Mouse (Mus musculus) embryonic facial prominence, embryonic 11.5 days (tissue): ENCODE data around the gene Polg. TPM values are rescaled to one million over a fixed set of nuclear protein-coding genes. Genes with fewer than 3 reads are reported as not detected.

Experiments used
- ATAC-seq: fragments of 200-750 bp; cut with Nextera tagmentation; replicated peaks from 2 replicates; pipeline ENCODE4 v1.8.0; 2017; ENCODE audit warnings: low read depth; ENCODE audit not compliant: insufficient number of reproducible peaks, low FRiP score, low TSS enrichment
- DNase-seq: peaks from one replicate; pipeline ENCODE4 v3.0.0-alpha.2; 2015; ENCODE audit warnings: low spot score
- H3K27ac ChIP-seq: fragments of 300-500 bp; sonication (generic); replicated peaks from 2 replicates; pipeline ENCODE4 v1.5.1; 2014; ENCODE audit warnings: mild to moderate bottlenecking, low read depth, low read length, control low read depth
- H3K27me3 ChIP-seq: fragments of 300-500 bp; sonication (generic); 2 replicates; pipeline ENCODE4 v1.6.1; 2014; ENCODE audit warnings: mild to moderate bottlenecking, low read length, moderate library complexity, mixed read lengths; ENCODE audit not compliant: control insufficient read depth, insufficient read depth
- H3K36me3 ChIP-seq: fragments of 300-500 bp; sonication (generic); replicated peaks from 2 replicates; pipeline ENCODE4 v1.6.1; 2014; ENCODE audit warnings: low read depth, mild to moderate bottlenecking, low read length, moderate library complexity, mixed read lengths; ENCODE audit not compliant: control insufficient read depth, insufficient read depth
- H3K4me1 ChIP-seq: fragments of 300-500 bp; sonication (generic); 2 replicates; pipeline ENCODE4 v1.6.1; 2014; ENCODE audit warnings: low read length, mixed read lengths; ENCODE audit not compliant: control insufficient read depth, insufficient read depth
- H3K4me2 ChIP-seq: fragments of 300-500 bp; sonication (generic); 2 replicates; pipeline ENCODE4 v1.6.1; 2014; ENCODE audit warnings: low read depth, mild to moderate bottlenecking, control low read depth, low read length, moderate library complexity
- H3K4me3 ChIP-seq: fragments of 300-500 bp; sonication (generic); 2 replicates; pipeline ENCODE4 v1.5.1; 2014; ENCODE audit warnings: low read depth, low read length, control low read depth
- H3K9ac ChIP-seq: fragments of 300-500 bp; sonication (generic); replicated peaks from 2 replicates; pipeline ENCODE4 v1.6.1; 2014; ENCODE audit warnings: mild to moderate bottlenecking, control low read depth, low read length
- H3K9me3 ChIP-seq: fragments of 300-500 bp; sonication (generic); replicated peaks from 2 replicates; pipeline ENCODE4 v1.6.1; 2016; ENCODE audit warnings: mild to moderate bottlenecking, low read length, inconsistent platforms, mixed read lengths; ENCODE audit not compliant: control insufficient read depth
- WGBS: fragments of 180-500 bp; shearing (Covaris S2); extraction: QIAGEN DNeasy Blood & Tissue Kit; methylation state at CpG from one replicate; pipeline ENCODE4 v1.1.7; 2014; 5-methylcytosine and 5-hydroxymethylcytosine counted together
- polyA plus RNA-seq: library from polyadenylated mRNA; unstranded; fragments of >200 nt; fragmentation: Nextera tagmentation; extraction: Ambion mirVana; gene quantifications from 2 replicates; pipeline ENCODE4 v1.2.1, GENCODE M21; 2014

The Polg gene
- polyA plus RNA-seq, 1 experiment from 2014 or later: 21.3 TPM

DNA sequence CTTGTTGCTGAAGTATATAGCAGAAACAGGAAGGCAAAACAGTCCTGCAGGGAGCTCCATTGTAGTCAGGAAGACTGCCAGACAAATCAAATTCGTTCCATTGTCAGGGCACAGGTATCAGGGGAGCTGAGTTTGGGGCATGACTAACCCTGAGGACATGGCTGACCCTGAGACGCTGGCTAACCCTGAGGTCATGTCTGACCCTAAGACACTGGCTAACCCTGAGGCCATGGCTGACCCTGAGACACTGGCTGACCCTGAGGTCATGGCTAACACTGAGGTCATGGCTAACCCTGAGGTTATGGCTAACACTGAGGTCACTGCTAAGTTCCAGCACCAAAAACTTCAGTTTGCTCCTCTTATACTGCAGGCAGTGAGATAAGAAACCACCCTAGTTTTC is 26.1 kb downstream of the Polg start:
- Histone ChIP-seq H3K36me3 (peaks cover 3% of the 10 kb centered on the region; the same call in 1 of the 2 replicates), H3K9me3 (no peaks in the 10 kb centered on the region)
- WGBS: 54% methylated on average over 2 of the region's 2 CpGs

DNA sequence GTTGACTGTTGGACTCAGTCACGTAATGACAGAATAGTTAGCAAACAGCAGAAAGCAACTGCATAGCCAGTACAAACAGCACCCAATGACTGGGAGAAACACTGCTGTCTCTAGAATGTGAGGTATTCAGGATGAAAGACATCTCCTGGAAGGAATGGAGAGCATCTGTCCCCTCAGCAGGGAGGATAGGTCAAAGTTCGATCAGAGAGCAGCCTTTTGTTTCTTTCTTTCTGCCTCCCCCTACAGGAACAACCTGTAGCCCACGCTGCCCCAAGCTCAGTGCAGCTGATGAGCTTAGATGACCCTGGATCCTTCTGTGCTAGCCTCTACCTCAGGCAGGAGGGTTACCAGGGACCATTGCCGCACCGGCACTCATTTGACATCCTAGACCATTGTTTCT is 37.9 kb downstream of the Polg start:
- H3K27me3 ChIP-seq: no peaks in the 10 kb centered on the region
- no peaks in the 10 kb centered on the region for H3K4me1 ChIP-seq
- WGBS: 61% methylated on average over 5 of the region's 5 CpGs
- DNase-seq (no peak), ATAC-seq (no peak)
- H3K27ac ChIP-seq: no peak overlapping the region
- no peak overlapping the region for H3K4me2 ChIP-seq
- no peaks in the 10 kb centered on the region for H3K9me3 ChIP-seq
- H3K9ac ChIP-seq: peak overlapping the region; percentile 15; the same call in 1 of the 2 replicates
- H3K4me3 ChIP-seq: no peak overlapping the region
- no peaks in the 10 kb centered on the region for H3K36me3 ChIP-seq

More for the DNA sequence above, 26.1 kb downstream of the Polg start:
- Histone ChIP-seq H3K27me3 (no peaks in the 10 kb centered on the region), H3K4me1 (no peaks in the 10 kb centered on the region), H3K9ac (no peak overlapping the region), H3K4me3 (no peak overlapping the region), H3K4me2 (no peak overlapping the region), H3K27ac (no peak overlapping the region)
- no peak for DNase-seq
- ATAC-seq: no peak

DNA sequence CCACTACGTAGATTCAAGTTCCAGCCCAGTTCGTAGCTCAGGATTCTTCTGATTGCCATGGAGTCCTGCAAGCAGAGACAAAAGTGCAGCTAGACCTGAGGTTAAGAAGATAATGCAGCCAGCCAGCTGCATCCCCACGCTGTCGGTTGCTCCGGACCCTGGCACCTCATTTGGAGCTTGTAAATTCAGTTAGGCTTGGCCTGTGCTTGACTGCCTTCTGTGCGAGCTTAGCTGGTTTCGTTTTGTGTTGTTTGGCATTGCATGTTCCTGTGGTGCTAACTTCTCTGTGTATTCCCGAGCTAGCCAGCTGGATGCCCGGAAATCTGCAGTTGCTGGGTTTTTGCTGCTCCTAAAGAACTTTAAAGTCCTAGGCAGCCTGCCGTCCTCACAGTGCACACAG is 40.4 kb downstream of the Polg start:
- Histone ChIP-seq H3K4me2 (no peak overlapping the region), H3K27ac (no peak overlapping the region), H3K4me3 (no peak overlapping the region), H3K4me1 (no peaks in the 10 kb centered on the region), H3K36me3 (no peaks in the 10 kb centered on the region), H3K9me3 (no peaks in the 10 kb centered on the region), H3K27me3 (no peaks in the 10 kb centered on the region), H3K9ac (no peak overlapping the region)
- DNase-seq (no peak), ATAC-seq (no peak)
- WGBS: 87% methylated on average over 10 of the region's 10 CpGs

DNA sequence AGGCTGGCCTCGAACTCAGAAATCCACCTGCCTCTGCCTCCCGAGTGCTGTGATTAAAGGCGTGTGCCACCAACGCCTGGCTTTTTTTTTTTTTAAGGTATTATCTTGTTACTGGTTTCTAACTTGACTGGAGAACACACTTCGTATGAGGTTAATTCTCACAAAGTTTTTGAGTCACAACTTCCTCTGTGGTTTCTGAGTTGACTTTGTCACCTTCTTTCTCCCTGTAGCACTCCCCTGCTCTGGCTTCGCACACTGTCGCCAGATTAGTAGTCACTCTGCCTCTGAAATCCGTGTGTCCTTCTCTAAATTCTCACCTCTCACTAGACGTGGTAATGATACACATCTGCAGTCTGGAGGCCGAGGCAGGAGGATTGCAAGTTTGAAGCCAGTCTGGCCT is 43.3 kb downstream of the Polg start:
- H3K9ac ChIP-seq: no peak overlapping the region
- 92% methylated on average over 10 of the region's 10 CpGs for WGBS
- no peak overlapping the region for H3K4me2 ChIP-seq
- no peak for ATAC-seq
- no peak overlapping the region for H3K27ac ChIP-seq
- H3K27me3 ChIP-seq: no peaks in the 10 kb centered on the region
- no peak overlapping the region for H3K4me3 ChIP-seq
- H3K4me1 ChIP-seq: no peaks in the 10 kb centered on the region
- H3K9me3 ChIP-seq: no peaks in the 10 kb centered on the region
- no peak for DNase-seq
- no peaks in the 10 kb centered on the region for H3K36me3 ChIP-seq

DNA sequence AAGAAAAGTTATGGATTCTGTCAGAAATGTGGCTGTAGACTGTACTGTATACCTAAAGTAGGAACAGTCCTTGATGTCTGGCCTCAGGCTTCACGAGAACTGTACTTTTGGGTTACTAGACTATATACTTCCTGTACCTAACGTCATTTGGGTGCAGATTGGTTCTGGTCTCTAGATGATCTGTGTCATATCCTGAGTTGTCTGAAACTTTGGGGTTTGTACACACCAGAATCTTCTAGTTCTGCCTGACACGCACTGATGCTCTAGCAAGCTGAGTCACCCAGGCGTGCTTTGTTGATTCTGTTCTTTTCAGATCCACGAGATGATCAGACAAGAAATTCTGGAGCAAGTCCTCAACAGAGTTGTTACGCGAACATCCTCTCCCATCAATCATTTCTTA is 46.2 kb downstream of the Polg start:
- no peaks in the 10 kb centered on the region for H3K9me3 ChIP-seq
- H3K4me1 ChIP-seq: no peaks in the 10 kb centered on the region
- H3K27me3 ChIP-seq: no peaks in the 10 kb centered on the region
- no peak overlapping the region for H3K27ac ChIP-seq
- ATAC-seq (no peak), DNase-seq (no peak)
- no peak overlapping the region for H3K4me2 ChIP-seq
- WGBS: 93% methylated on average over 7 of the region's 7 CpGs
- H3K36me3 ChIP-seq: no peaks in the 10 kb centered on the region
- no peak overlapping the region for H3K9ac ChIP-seq
- no peak overlapping the region for H3K4me3 ChIP-seq

DNA sequence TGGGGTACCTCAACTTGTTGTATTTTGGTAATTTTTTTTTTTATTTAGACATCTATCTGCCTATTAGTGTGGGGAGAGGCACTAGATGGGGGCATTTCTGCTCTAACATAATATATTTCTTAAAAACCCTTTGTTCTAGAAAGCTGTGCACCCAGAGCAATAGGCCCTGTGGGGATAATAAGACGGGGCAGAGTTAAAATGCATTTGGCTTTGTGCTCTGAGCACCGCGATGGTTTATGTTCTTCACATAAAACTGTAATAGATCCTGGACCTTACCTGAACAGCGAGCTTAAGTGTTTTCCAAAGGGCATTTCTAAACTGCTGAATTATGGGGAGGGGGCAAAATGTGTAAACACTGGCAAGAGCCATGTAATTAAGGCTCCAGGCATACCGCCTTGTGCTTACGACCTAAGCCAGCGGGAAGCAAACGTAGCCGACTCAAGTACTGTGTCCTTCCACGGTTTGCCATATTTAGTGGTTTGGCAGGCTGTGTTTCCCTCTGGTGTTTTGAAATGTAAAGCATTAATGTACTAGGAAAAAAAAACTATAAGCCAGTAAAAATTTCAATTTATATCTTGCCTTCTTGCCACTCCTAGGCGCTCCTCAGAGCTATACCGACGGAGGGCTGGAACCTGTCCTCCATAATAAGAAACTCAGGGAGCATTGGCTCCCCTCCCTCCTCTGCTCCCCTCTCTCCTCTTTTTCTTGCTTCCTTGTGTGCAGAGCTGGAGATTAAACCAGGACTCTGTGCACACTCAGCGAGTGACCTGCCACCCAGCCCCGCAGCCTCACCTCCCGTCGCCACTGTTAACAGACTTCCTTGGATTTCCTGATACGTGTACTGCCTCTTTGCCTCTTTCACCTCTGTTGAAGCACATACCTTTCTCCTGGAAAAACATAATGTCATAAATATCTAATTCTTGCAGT is 51.5 kb downstream of the Polg start:
- ATAC-seq (no peak), DNase-seq (no peak)
- Histone ChIP-seq H3K9ac (no peak overlapping the region), H3K27ac (no peak overlapping the region), H3K9me3 (no peaks in the 10 kb centered on the region), H3K4me2 (no peak overlapping the region), H3K27me3 (no peaks in the 10 kb centered on the region), H3K36me3 (no peaks in the 10 kb centered on the region), H3K4me3 (no peak overlapping the region), H3K4me1 (no peaks in the 10 kb centered on the region)
- WGBS: 88% methylated on average over 18 of the region's 18 CpGs

DNA sequence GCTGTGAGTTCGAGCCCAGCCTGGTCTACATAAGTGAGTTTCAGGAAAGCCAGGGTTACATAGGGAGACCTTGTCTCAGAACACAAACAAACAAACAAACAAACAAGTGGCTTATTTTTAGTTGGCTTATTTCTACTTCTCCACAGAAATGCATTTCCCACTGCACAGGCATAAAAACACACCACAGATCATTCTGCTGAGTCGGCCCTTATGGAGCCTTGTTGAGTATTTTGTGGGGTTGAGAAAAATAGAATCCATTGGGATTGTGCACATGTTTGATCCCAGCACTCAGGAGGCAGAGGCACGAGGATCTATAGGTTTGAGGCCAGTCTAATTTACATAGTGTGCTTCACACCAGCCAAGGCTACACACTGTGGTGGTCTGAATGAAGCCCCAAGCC is 65.9 kb downstream of the Polg start:
- 82% methylated on average over 3 of the region's 3 CpGs for WGBS
- no peak overlapping the region for H3K4me3 ChIP-seq
- H3K4me2 ChIP-seq: no peak overlapping the region
- no peak for ATAC-seq
- no peaks in the 10 kb centered on the region for H3K36me3 ChIP-seq
- H3K27ac ChIP-seq: no peak overlapping the region
- no peak overlapping the region for H3K9ac ChIP-seq
- H3K27me3 ChIP-seq: no peaks in the 10 kb centered on the region
- H3K4me1 ChIP-seq: no peaks in the 10 kb centered on the region
- no peak for DNase-seq
- no peaks in the 10 kb centered on the region for H3K9me3 ChIP-seq

DNA sequence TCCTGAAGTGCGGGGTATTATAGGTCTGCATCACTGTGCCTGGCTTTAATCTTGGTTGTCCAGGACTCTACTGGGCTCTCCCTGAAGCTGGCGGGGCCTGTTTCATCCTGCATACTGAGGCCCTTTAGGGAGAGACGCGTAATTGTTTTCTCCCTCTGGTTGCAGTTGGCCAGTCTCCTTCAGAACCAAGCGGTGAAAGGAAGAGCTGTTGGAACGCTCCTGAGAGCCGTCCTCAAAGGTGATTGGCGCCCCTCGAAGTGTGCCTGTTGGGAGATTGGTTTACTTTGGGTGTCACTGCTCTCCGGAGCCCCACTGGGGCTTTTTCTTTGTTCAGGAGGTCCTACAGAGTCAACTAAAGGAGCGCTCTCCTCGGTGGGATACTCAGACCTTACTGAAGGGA is 67.2 kb downstream of the Polg start:
- ATAC-seq: no peak
- no peaks in the 10 kb centered on the region for H3K36me3 ChIP-seq
- 72% methylated on average over 12 of the region's 12 CpGs for WGBS

More for the DNA sequence above, 67.2 kb downstream of the Polg start:
- no peak overlapping the region for H3K27ac ChIP-seq
- DNase-seq: no peak
- no peak overlapping the region for H3K4me2 ChIP-seq
- H3K27me3 ChIP-seq: no peaks in the 10 kb centered on the region
- no peak overlapping the region for H3K9ac ChIP-seq
- H3K4me1 ChIP-seq: no peaks in the 10 kb centered on the region
- H3K4me3 ChIP-seq: no peak overlapping the region
- H3K9me3 ChIP-seq: no peaks in the 10 kb centered on the region
